Mouse (Mus musculus): ENCODE results near the gene Ubxn6. TPM values are rescaled to one million over a fixed set of nuclear protein-coding genes. Genes with fewer than 3 reads are reported as not detected.
A peak's percentile ranks its signal among the peaks of the same experiment; 100 is the strongest.

The Ubxn6 gene
- polyA plus RNA-seq (2015; fragmentation: Nextera tagmentation; extraction: Ambion mirVana), result 80.2 and 85.2 TPM in 2 replicates

GRCm38 (mm10) chr17:56074827-56075208 is at the start of gene Ubxn6:
Ubxn6 (minus strand) TSS chr17:56075028.
- Histone ChIP-seq H3K27me3 (replicated peaks) (no peaks in the 10 kb centered on the region), H3K4me1 (peaks cover 19% of the 10 kb centered on the region), H3K4me3 (peak within 1 kb of the TSS; percentile 89), H3K27ac (peak within 1 kb of the TSS; percentile 91), H3K9me3 (no peaks in the 10 kb centered on the region), H3K9ac (peak within 1 kb of the TSS; percentile 95), H3K4me2 (peak within 1 kb of the TSS; percentile 93), H3K36me3 (replicated peaks) (peaks cover 27% of the 10 kb centered on the region)
- peak; percentile 53 for ATAC-seq (replicated peaks)
- WGBS, result under 1% methylated on average over 35 of the region's 35 CpGs

- no peak for ATAC-seq (replicated peaks)
- H3K4me3 ChIP-seq, result no peak overlapping the region
- no peak overlapping the region for H3K27ac ChIP-seq
- no peaks in the 10 kb centered on the region; the same call in 1 of the 2 replicates for H3K4me1 ChIP-seq
- peaks cover 58% of the 10 kb centered on the region for H3K27me3 ChIP-seq (replicated peaks)
- 50% methylated on average over 58 of the region's 59 CpGs for WGBS
- peaks cover 7% of the 10 kb centered on the region; the same call in 1 of the 2 replicates for H3K9me3 ChIP-seq
- peak overlapping the region; percentile 36 for H3K4me2 ChIP-seq
- H3K36me3 ChIP-seq (replicated peaks), result peaks cover 42% of the 10 kb centered on the region
- no peak overlapping the region for H3K9ac ChIP-seq
Observed at GRCm38 (mm10) chr17:56123681-56124340, 49.0 kb upstream of the Ubxn6 start.

DNA sequence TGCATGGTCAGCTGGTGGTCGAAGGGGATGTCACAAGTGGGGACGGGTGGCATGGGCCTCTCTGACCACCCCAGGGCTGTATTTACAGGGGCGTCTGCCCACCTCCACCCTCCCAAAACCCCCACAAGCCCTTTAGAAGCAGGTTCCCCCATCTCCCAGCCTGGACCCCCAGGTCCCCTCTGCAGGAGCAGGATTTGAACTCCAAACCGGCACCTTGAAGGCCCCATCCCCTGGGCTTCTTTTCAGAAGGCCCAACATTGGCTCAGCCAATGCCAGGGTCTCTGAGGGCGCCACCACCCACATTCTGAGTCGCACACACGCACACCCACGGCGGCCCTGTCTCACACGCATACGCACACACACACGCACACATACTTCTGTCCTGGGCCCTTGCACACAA is 48.3 kb upstream of the Ubxn6 start:
- peaks cover 39% of the 10 kb centered on the region for H3K36me3 ChIP-seq (replicated peaks)
- H3K9me3 ChIP-seq, result peaks cover 7% of the 10 kb centered on the region; the same call in 1 of the 2 replicates
- H3K9ac ChIP-seq, result no peak overlapping the region
- no peak for ATAC-seq (replicated peaks)
- no peaks in the 10 kb centered on the region; the same call in 1 of the 2 replicates for H3K4me1 ChIP-seq
- H3K27me3 ChIP-seq (replicated peaks), result peaks cover 64% of the 10 kb centered on the region
- WGBS, result 92% methylated on average over 12 of the region's 12 CpGs
- H3K27ac ChIP-seq, result no peak overlapping the region
- no peak overlapping the region for H3K4me2 ChIP-seq
- H3K4me3 ChIP-seq, result no peak overlapping the region

DNA sequence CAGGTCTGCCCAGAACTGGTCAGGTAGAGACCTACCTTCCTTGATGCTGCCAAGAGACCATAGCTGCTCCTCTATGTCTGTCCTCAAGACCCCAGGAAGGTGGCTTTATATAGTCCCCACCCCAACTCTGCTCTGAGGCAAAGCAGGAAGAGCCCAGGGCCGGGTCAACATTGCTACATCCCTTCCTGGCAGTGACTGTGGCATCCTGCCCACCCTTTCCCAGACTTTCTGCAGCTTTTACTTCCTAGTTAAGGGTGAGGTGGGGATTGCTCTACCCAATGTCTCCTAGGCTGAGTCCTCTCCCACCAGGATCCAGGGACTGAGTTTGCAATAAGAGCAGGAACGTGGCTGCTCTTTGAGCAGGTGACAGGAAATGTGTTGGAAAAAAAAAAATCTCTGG is 47.0 kb upstream of the Ubxn6 start, which contains the start of gene Lrg1:
TSS of gene Lrg1 (minus strand) at position 176 of the 400 bp plus-strand sequence.
- ATAC-seq (replicated peaks), result no peak
- Histone ChIP-seq H3K4me2 (no peak within 1 kb of the TSS), H3K4me3 (no peak within 1 kb of the TSS), H3K27ac (no peak within 1 kb of the TSS), H3K9me3 (peaks cover 7% of the 10 kb centered on the region; the same call in 1 of the 2 replicates), H3K27me3 (replicated peaks) (peaks cover 65% of the 10 kb centered on the region), H3K36me3 (replicated peaks) (peaks cover 27% of the 10 kb centered on the region), H3K9ac (no peak within 1 kb of the TSS), H3K4me1 (peaks cover 6% of the 10 kb centered on the region)
- 63% methylated on average over 2 of the region's 2 CpGs for WGBS

GRCm38 (mm10) chr17:56119981-56120880 is 45.4 kb upstream of the Ubxn6 start:
- no peak for ATAC-seq (replicated peaks)
- Histone ChIP-seq H3K4me3 (no peak overlapping the region), H3K9me3 (peaks cover 7% of the 10 kb centered on the region; the same call in 1 of the 2 replicates), H3K36me3 (replicated peaks) (peaks cover 22% of the 10 kb centered on the region), H3K27ac (no peak overlapping the region), H3K4me1 (peaks cover 6% of the 10 kb centered on the region), H3K9ac (no peak overlapping the region), H3K4me2 (no peak overlapping the region), H3K27me3 (replicated peaks) (peaks cover 63% of the 10 kb centered on the region)
- 12% methylated on average over 66 of the region's 66 CpGs for WGBS

GRCm38 (mm10) chr17:56119431-56119830 is 44.6 kb upstream of the Ubxn6 start:
- 42% methylated on average over 12 of the region's 12 CpGs for whole genome bisulfite sequencing
- peaks cover 55% of the 10 kb centered on the region for H3K27me3 ChIP-seq (replicated peaks)
- peaks cover 7% of the 10 kb centered on the region; the same call in 1 of the 2 replicates for H3K9me3 ChIP-seq
- no peak overlapping the region for H3K9ac ChIP-seq
- peaks cover 6% of the 10 kb centered on the region for H3K4me1 ChIP-seq
- ATAC-seq (replicated peaks), result no peak
- no peak overlapping the region for H3K4me3 ChIP-seq
- H3K27ac ChIP-seq, result no peak overlapping the region
- H3K36me3 ChIP-seq (replicated peaks), result peaks cover 21% of the 10 kb centered on the region
- no peak overlapping the region for H3K4me2 ChIP-seq

DNA sequence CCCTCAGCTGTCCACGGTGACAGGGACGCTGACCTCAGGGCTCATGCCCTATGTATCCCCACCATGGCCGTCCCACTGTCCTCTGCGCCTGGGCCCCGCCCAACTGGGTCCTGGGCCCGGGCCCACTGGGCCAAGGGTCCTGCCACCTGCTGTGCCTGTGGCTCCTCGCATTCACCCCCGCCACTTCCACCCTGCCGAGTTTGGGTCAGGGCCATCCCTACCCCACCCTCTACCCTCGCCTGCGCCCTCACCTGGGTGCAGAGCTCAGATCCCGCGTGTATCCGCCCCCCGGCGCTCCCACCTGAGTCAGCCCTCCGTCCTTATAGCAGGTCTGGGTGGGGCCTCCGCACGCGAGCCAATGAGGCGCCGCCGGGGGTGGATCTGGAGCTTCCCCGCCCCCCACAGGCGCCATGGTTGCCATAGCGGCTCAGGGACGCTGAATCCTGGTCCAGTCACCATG is 42.5 kb upstream of the Ubxn6 start, which contains the start of gene Plin5:
TSS of gene Plin5 (minus strand) at position 346 of the 460 bp plus-strand sequence.
- Histone ChIP-seq H3K9me3 (peaks cover 2% of the 10 kb centered on the region; the same call in 1 of the 2 replicates), H3K27me3 (replicated peaks) (peaks cover 42% of the 10 kb centered on the region), H3K4me3 (peak within 1 kb of the TSS; percentile 27), H3K4me2 (peak within 1 kb of the TSS; percentile 48), H3K27ac (no peak within 1 kb of the TSS), H3K9ac (no peak within 1 kb of the TSS), H3K36me3 (replicated peaks) (no peaks in the 10 kb centered on the region), H3K4me1 (peaks cover 6% of the 10 kb centered on the region)
- 1% methylated on average over 27 of the region's 27 CpGs for WGBS
- ATAC-seq (replicated peaks), result 0 out of 2 replicates have a peak, but pooled peaks have one; percentile 27

GRCm38 (mm10) chr17:56116193-56116592 is 41.4 kb upstream of the Ubxn6 start:
- Histone ChIP-seq H3K9me3 (no peaks in the 10 kb centered on the region), H3K27me3 (replicated peaks) (peaks cover 31% of the 10 kb centered on the region), H3K4me3 (no peak overlapping the region), H3K36me3 (replicated peaks) (no peaks in the 10 kb centered on the region), H3K9ac (no peak overlapping the region), H3K4me2 (no peak overlapping the region), H3K27ac (no peak overlapping the region), H3K4me1 (peaks cover 6% of the 10 kb centered on the region)
- ATAC-seq (replicated peaks), result no peak
- 75% methylated on average over 10 of the region's 10 CpGs for WGBS

DNA sequence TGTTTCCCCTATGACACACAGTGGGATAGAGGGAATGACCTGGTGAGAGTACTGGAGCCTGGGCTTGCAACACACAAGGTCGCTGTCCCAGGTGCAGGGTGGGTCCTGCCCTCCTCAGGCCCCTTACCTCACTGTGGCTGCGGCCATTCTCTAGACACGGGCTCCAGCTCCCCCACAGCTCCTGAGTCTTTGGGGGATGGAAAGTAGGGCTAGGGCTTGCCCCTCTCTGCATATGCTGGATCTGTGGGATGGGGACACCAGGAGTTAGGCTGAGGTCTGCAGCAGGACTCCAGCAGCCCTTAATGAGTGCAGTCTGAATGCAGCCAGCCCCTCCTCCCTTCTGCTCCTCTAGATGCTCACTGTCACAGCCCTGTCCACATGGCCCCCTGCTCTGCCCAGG is 37.9 kb upstream of the Ubxn6 start:
- Histone ChIP-seq H3K36me3 (replicated peaks) (no peaks in the 10 kb centered on the region), H3K27ac (no peak overlapping the region), H3K9ac (no peak overlapping the region), H3K27me3 (replicated peaks) (no peaks in the 10 kb centered on the region), H3K9me3 (no peaks in the 10 kb centered on the region), H3K4me1 (peaks cover 6% of the 10 kb centered on the region), H3K4me3 (no peak overlapping the region), H3K4me2 (no peak overlapping the region)
- ATAC-seq (replicated peaks), result no peak
- WGBS, result 73% methylated on average over 3 of the region's 3 CpGs

DNA sequence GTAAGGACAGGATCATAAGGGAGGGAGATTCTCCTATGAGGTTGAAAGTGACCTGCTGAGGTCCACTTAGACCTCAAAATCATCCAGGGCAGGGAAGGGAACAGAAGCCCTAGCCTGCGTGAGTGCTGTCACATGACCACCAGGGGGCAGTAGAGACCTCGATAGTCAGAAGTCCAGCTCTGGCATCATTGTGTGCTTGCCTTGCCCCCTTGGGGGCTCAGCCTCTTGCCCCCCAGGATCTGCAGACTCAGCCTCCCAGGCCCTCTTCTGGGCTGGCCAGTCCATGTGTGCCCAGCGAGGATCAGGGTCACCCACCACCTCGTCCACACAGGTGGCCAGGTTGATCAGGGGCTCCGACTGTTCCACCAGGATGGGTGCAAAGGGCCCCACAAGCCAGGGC is 37.0 kb upstream of the Ubxn6 start:
- H3K27ac ChIP-seq, result no peak overlapping the region
- no peaks in the 10 kb centered on the region for H3K36me3 ChIP-seq (replicated peaks)
- H3K27me3 ChIP-seq (replicated peaks), result no peaks in the 10 kb centered on the region
- H3K9me3 ChIP-seq, result no peaks in the 10 kb centered on the region
- no peak overlapping the region for H3K4me2 ChIP-seq
- H3K4me1 ChIP-seq, result no peaks in the 10 kb centered on the region
- WGBS, result 43% methylated on average over 5 of the region's 5 CpGs
- ATAC-seq (replicated peaks), result peak; percentile 35
- H3K9ac ChIP-seq, result no peak overlapping the region
- H3K4me3 ChIP-seq, result no peak overlapping the region

DNA sequence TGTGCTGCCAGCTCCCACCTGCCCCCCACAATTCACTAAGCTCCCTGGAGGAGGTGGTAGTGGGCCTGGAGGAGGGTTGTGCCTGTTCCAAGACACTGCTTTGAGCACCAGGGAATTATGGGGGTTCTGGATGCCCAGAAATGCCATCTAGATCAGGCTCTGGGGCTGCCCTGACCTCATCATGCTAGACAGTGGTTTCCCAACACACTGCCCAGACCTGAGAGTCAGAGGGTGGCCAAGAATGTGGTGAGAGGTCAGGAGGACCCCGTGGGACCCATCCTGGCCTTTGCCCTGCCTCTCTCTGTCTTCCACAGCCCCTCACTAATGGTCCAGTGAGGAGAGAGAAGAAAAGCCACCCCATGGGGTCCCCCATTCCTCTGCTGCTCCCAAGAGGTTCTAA is 36.2 kb upstream of the Ubxn6 start:
- Histone ChIP-seq H3K9me3 (no peaks in the 10 kb centered on the region), H3K4me3 (no peak overlapping the region), H3K4me2 (no peak overlapping the region), H3K9ac (no peak overlapping the region), H3K4me1 (no peaks in the 10 kb centered on the region), H3K27me3 (replicated peaks) (no peaks in the 10 kb centered on the region), H3K27ac (no peak overlapping the region), H3K36me3 (replicated peaks) (no peaks in the 10 kb centered on the region)
- no peak for ATAC-seq (replicated peaks)
- WGBS, result 42% methylated on average over 1 of the region's 1 CpGs

DNA sequence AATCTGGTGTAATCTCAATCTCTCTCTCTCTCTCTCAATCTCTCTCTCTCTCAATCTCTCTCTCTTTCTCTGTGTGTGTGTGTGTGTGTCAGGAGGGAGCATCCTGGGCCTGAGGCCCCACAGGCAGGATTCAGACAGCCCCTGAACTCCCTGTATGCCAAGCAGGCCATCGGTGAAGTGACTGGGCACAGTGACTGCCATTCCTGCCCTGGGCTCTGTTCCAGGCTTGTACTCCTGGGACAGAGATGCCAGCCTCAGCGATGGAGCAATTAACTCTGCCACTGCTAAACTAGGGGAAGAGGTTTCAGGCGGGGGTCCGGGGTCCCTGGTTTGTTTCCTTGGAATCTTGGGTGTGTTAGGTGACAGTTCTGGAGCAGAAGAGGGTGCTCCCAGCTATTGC is 35.7 kb upstream of the Ubxn6 start:
- WGBS, result 64% methylated on average over 4 of the region's 4 CpGs
- Histone ChIP-seq H3K27me3 (replicated peaks) (no peaks in the 10 kb centered on the region), H3K9me3 (no peaks in the 10 kb centered on the region), H3K4me1 (no peaks in the 10 kb centered on the region), H3K4me3 (no peak overlapping the region), H3K9ac (no peak overlapping the region), H3K27ac (no peak overlapping the region), H3K36me3 (replicated peaks) (no peaks in the 10 kb centered on the region), H3K4me2 (no peak overlapping the region)
- ATAC-seq (replicated peaks), result no peak
